Mouse (Mus musculus) forebrain, embryonic 12.5 days (tissue): ENCODE measurements around the gene Thtpa. TPM values are rescaled to one million over a fixed set of nuclear protein-coding genes. Genes with fewer than 3 reads are reported as not detected.
A peak's percentile ranks its signal among the peaks of the same experiment; 100 is the strongest.

Source experiments
- ATAC-seq: fragments of 200-750 bp; cut with Nextera tagmentation; 2 replicates; pipeline ENCODE4 v1.8.0; 2017; ENCODE audit warnings: moderate TSS enrichment; ENCODE audit not compliant: low FRiP score
- H3K27ac ChIP-seq: fragments of 300-500 bp; sonication (generic); 2 replicates; pipeline ENCODE4 v1.5.1; 2016; ENCODE audit warnings: mild to moderate bottlenecking
- H3K27me3 ChIP-seq: fragments of 300-500 bp; sonication (generic); 2 replicates; pipeline ENCODE4 v1.6.1; 2016; ENCODE audit warnings: mild to moderate bottlenecking
- H3K36me3 ChIP-seq: fragments of 300-500 bp; sonication (generic); replicated peaks from 2 replicates; pipeline ENCODE4 v1.6.1; 2016; ENCODE audit warnings: mild to moderate bottlenecking
- H3K4me1 ChIP-seq: fragments of 300-500 bp; sonication (generic); 2 replicates; pipeline ENCODE4 v1.6.1; 2016
- H3K4me2 ChIP-seq: fragments of 300-500 bp; sonication (generic); 2 replicates; pipeline ENCODE4 v1.6.1; 2016; ENCODE audit warnings: mild to moderate bottlenecking, moderate library complexity
- H3K4me3 ChIP-seq: fragments of 300-500 bp; sonication (generic); replicated peaks from 2 replicates; pipeline ENCODE4 v1.5.1; 2016; ENCODE audit warnings: mild to moderate bottlenecking
- H3K9ac ChIP-seq: fragments of 300-500 bp; sonication (generic); 2 replicates; pipeline ENCODE4 v1.6.1; 2016; ENCODE audit warnings: mild to moderate bottlenecking
- H3K9me3 ChIP-seq: fragments of 300-500 bp; sonication (generic); 2 replicates; pipeline ENCODE4 v1.6.1; 2016
- WGBS: fragments of 180-500 bp; shearing (Covaris S2); methylation state at CpG from one replicate; pipeline ENCODE4 v1.1.7; 2016; 5-methylcytosine and 5-hydroxymethylcytosine counted together
- polyA plus RNA-seq: library from polyadenylated mRNA; unstranded; fragments of >200 nt; fragmentation: Nextera tagmentation; extraction: Ambion mirVana; gene quantifications from 2 replicates; pipeline ENCODE4 v1.2.1, GENCODE M21; 2016

Thtpa gene
- polyA plus RNA-seq, result 32.0 and 33.0 TPM in 2 replicates

GRCm38 (mm10) chr14:55094704-55095231 is at the start of gene Thtpa:
Gene Thtpa, plus strand, starts transcription at chr14:55094784.
- Histone ChIP-seq H3K36me3 (0 out of 2 replicates have a peak, but pooled peaks cover 16% of the 10 kb centered on the region), H3K9me3 (no peaks in the 10 kb centered on the region), H3K27ac (peak within 1 kb of the TSS; percentile 67), H3K4me3 (peak within 1 kb of the TSS; percentile 47), H3K9ac (peak within 1 kb of the TSS; percentile 63), H3K4me1 (peaks cover 54% of the 10 kb centered on the region), H3K4me2 (peak within 1 kb of the TSS; percentile 72), H3K27me3 (0 out of 2 replicates have a peak, but pooled peaks cover 3% of the 10 kb centered on the region)
- WGBS, result 2% methylated on average over 30 of the region's 30 CpGs
- ATAC-seq, result peak; percentile 60

GRCm38 (mm10) chr14:55047971-55048531 is 46.5 kb upstream of the Thtpa start:
- no peak overlapping the region for H3K4me2 ChIP-seq
- no peaks in the 10 kb centered on the region for H3K36me3 ChIP-seq
- no peak overlapping the region for H3K27ac ChIP-seq
- no peaks in the 10 kb centered on the region for H3K27me3 ChIP-seq
- no peak overlapping the region for H3K9ac ChIP-seq
- H3K4me1 ChIP-seq, result peaks cover 7% of the 10 kb centered on the region; the same call in 1 of the 2 replicates
- 78% methylated on average over 2 of the region's 2 CpGs for WGBS
- H3K9me3 ChIP-seq, result 0 out of 2 replicates have a peak, but pooled peaks cover 2% of the 10 kb centered on the region
- ATAC-seq, result no peak
- no peak overlapping the region for H3K4me3 ChIP-seq

DNA sequence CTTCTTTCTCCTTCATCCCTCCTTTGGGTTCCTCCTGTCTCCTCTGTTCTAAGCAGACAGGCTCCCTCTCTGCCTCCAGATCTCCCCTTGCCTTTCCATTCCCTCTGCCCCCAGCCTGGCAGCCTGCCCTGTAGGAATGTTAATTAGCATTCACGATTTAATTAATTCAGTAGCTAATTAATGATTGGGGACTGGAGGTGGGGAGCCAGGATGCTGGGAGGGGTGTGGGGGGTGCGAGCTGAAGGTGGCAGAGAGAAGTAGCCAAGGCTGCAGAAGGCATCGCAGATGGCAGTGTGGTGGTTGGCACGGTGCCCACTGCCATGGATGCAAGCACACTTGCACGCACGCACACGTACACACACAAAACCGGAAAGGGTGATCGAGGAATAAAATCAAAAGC is 42.1 kb upstream of the Thtpa start:
- peaks cover 23% of the 10 kb centered on the region; the same call in 1 of the 2 replicates for H3K4me1 ChIP-seq
- WGBS, result 65% methylated on average over 9 of the region's 9 CpGs
- H3K4me2 ChIP-seq, result peak overlapping the region; percentile 32
- no peak overlapping the region for H3K4me3 ChIP-seq
- H3K9me3 ChIP-seq, result 0 out of 2 replicates have a peak, but pooled peaks cover 2% of the 10 kb centered on the region
- no peaks in the 10 kb centered on the region for H3K36me3 ChIP-seq
- H3K27ac ChIP-seq, result peak overlapping the region; percentile 88
- peak; percentile 78 for ATAC-seq
- no peak overlapping the region for H3K9ac ChIP-seq
- peaks cover 2% of the 10 kb centered on the region; the same call in 1 of the 2 replicates for H3K27me3 ChIP-seq

- peaks cover 23% of the 10 kb centered on the region; the same call in 1 of the 2 replicates for H3K4me1 ChIP-seq
- ATAC-seq, result no peak
- H3K4me2 ChIP-seq, result peak overlapping the region; percentile 38
- H3K27me3 ChIP-seq, result peaks cover 2% of the 10 kb centered on the region; the same call in 1 of the 2 replicates
- no peak overlapping the region for H3K4me3 ChIP-seq
- H3K36me3 ChIP-seq, result no peaks in the 10 kb centered on the region
- H3K9ac ChIP-seq, result no peak overlapping the region
- 0 out of 2 replicates have a peak, but pooled peaks cover 2% of the 10 kb centered on the region for H3K9me3 ChIP-seq
- peak overlapping the region; percentile 88 for H3K27ac ChIP-seq
- WGBS, result 67% methylated on average over 4 of the region's 4 CpGs
Measured at GRCm38 (mm10) chr14:55053050-55053449, 41.5 kb upstream of the Thtpa start.

GRCm38 (mm10) chr14:55053708-55054190 is 40.8 kb upstream of the Thtpa start:
- H3K4me3 ChIP-seq, result peak overlapping the region; percentile 17
- H3K4me1 ChIP-seq, result peaks cover 23% of the 10 kb centered on the region; the same call in 1 of the 2 replicates
- 0 out of 2 replicates have a peak, but pooled peaks cover 2% of the 10 kb centered on the region for H3K9me3 ChIP-seq
- peak overlapping the region; percentile 38 for H3K4me2 ChIP-seq
- peaks cover 2% of the 10 kb centered on the region; the same call in 1 of the 2 replicates for H3K27me3 ChIP-seq
- H3K27ac ChIP-seq, result peak overlapping the region; percentile 88
- WGBS, result 73% methylated on average over 17 of the region's 17 CpGs
- H3K36me3 ChIP-seq, result no peaks in the 10 kb centered on the region
- peak; percentile 69 for ATAC-seq
- H3K9ac ChIP-seq, result 0 out of 2 replicates have a peak overlapping the region, but pooled peaks have one; percentile 17

DNA sequence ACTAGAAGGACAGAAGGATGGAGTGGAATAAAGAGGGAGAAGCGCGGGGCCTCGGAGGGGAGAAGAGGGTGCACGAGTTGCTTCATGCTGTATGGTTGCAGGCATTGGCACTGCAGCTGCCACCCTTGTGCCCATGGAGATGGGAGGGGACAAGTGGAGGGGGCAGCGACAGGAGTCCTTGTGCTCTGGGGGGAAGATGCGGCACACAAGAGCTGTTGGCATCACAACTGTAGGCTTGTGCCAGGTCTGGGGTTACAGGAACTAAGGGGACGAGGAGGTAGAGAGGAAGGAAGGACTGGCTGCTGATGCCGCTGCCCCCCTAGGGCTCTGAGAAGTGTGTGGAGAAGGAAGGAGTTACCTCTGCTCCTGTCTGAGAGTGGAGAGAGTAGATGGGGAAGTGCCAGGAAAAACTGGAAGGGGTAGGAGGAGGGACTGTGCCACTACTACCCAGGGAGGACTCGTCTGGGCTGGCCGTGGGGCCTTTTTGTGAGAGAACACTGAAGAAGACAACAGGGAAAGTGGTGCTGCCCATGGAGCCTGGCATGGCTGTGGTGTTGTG is 40.3 kb upstream of the Thtpa start:
- Histone ChIP-seq H3K9me3 (0 out of 2 replicates have a peak, but pooled peaks cover 2% of the 10 kb centered on the region), H3K36me3 (no peaks in the 10 kb centered on the region), H3K27ac (peak overlapping the region; percentile 88), H3K4me1 (peaks cover 23% of the 10 kb centered on the region; the same call in 1 of the 2 replicates), H3K4me2 (peak overlapping the region; percentile 38), H3K27me3 (peaks cover 2% of the 10 kb centered on the region; the same call in 1 of the 2 replicates), H3K4me3 (peak overlapping the region; percentile 17), H3K9ac (0 out of 2 replicates have a peak overlapping the region, but pooled peaks have one; percentile 17)
- WGBS, result 78% methylated on average over 10 of the region's 10 CpGs
- ATAC-seq, result no peak

DNA sequence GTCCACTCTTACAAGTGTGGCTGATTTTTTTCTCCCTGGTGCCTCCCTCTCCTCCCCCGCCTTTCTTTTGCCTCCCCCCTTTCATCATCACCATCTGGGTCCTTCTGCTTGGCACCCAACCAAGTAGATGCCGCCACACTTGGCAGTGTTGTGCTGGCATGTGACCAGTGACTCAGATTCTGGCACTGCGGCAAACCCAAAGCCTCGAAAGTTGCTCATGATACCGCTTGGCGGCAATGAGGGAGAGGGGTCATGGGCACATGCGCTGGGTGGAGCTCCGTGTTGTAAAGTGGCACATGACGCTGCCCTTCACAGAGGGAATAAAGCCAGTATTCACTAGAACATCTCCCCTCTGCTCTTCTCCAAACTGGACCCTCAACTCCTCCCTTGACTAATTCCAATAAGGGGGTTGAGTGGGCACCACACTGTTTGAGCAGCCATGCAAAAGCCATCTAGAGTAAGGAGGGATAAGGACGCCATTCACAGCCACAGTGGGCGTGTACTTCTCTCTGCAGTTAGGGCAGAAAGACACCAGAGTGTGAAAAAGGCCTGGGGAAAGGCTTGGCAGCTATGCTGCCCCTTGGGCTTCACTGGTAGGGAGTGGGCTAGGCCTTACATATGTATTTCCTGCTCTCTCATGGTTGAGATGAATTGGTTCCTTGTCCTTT is 39.3 kb upstream of the Thtpa start:
- Histone ChIP-seq H3K4me1 (peaks cover 30% of the 10 kb centered on the region), H3K9ac (no peak overlapping the region), H3K4me3 (no peak overlapping the region), H3K9me3 (0 out of 2 replicates have a peak, but pooled peaks cover 2% of the 10 kb centered on the region), H3K27ac (peak overlapping the region; percentile 88), H3K36me3 (no peaks in the 10 kb centered on the region), H3K4me2 (peak overlapping the region; percentile 38), H3K27me3 (peaks cover 2% of the 10 kb centered on the region; the same call in 1 of the 2 replicates)
- peak; percentile 31; the same call in 1 of the 2 replicates for ATAC-seq
- WGBS, result 70% methylated on average over 11 of the region's 11 CpGs

DNA sequence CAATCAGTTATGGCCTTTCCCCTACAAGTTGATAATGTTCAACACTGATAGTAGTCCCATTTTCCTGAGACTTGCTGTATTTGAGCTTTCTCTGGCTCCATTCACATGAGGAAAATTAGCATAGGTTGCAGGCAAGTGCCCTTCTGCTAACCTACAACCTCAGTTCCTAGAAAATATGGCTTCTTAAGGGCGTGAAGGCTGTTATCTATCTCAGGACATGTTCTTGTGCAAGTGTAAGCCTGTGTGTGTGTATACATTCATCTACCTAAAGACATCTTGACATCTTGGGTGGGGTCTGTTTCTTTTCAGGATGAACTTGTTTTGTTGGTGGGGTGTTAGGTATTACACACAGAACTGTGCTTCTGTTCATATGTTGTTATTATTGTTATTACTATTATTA is 35.6 kb upstream of the Thtpa start:
- WGBS, result 91% methylated on average over 1 of the region's 1 CpGs
- peaks cover 2% of the 10 kb centered on the region; the same call in 1 of the 2 replicates for H3K27me3 ChIP-seq
- no peak overlapping the region for H3K4me2 ChIP-seq
- ATAC-seq, result no peak
- H3K4me1 ChIP-seq, result peaks cover 50% of the 10 kb centered on the region
- H3K4me3 ChIP-seq, result no peak overlapping the region
- H3K27ac ChIP-seq, result no peak overlapping the region
- no peaks in the 10 kb centered on the region for H3K9me3 ChIP-seq
- H3K9ac ChIP-seq, result no peak overlapping the region
- H3K36me3 ChIP-seq, result peaks cover 16% of the 10 kb centered on the region

GRCm38 (mm10) chr14:55059931-55060330 is 34.7 kb upstream of the Thtpa start:
- no peak overlapping the region for H3K4me2 ChIP-seq
- no peak overlapping the region for H3K9ac ChIP-seq
- peak overlapping the region; percentile 63; the same call in 1 of the 2 replicates for H3K27ac ChIP-seq
- 26% methylated on average over 5 of the region's 5 CpGs for WGBS
- peaks cover 2% of the 10 kb centered on the region; the same call in 1 of the 2 replicates for H3K27me3 ChIP-seq
- peaks cover 42% of the 10 kb centered on the region for H3K4me1 ChIP-seq
- H3K9me3 ChIP-seq, result no peaks in the 10 kb centered on the region
- H3K36me3 ChIP-seq, result peaks cover 25% of the 10 kb centered on the region
- no peak for ATAC-seq
- no peak overlapping the region for H3K4me3 ChIP-seq

DNA sequence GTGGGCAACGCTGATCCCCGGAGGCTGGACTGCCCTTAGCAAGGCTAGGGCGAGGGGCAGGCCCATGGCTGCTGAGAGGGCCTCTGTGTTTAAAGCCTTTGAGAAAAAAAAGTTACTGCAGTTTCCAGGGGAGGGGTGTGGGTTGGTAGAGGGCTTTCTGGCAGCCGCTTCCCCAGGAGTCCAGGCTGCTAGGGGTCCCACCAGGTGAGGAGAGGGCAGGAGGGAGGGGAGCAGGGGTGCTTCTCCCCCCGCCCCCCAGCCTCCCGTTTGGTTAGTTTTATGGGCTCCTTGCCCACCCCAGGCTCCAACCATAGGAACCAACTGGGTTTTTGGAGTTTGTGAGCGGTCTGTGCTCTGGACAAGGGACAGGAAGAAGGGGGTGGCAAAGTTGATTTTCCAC is 32.7 kb upstream of the Thtpa start:
- 45% methylated on average over 7 of the region's 7 CpGs for whole genome bisulfite sequencing
- Histone ChIP-seq H3K4me1 (peaks cover 40% of the 10 kb centered on the region), H3K4me2 (no peak overlapping the region), H3K36me3 (peaks cover 43% of the 10 kb centered on the region), H3K4me3 (no peak overlapping the region), H3K9ac (no peak overlapping the region), H3K27me3 (no peaks in the 10 kb centered on the region), H3K27ac (no peak overlapping the region), H3K9me3 (no peaks in the 10 kb centered on the region)
- ATAC-seq, result no peak

DNA sequence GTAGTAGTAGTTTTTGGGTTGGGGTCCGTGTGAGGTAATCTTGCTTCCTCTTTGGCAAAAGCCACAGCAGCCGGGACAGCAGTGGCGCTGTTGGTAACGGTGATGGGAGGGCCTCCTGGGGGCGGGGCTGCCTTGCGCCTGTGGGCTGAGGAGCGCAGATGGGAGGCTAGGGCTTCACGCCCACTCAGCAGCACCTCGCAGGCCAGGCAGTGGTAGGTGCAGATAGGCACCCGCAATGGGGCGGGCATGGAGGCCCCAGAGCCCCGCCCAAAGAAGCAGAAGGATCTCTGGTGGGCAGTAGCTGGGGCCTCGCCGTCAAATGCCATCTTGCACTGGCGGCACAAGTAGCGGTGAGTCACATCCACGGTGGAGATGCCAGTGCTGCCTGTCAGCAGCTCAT is 32.0 kb upstream of the Thtpa start:
- Histone ChIP-seq H3K27ac (peak overlapping the region; percentile 33), H3K36me3 (peaks cover 51% of the 10 kb centered on the region), H3K4me3 (no peak overlapping the region), H3K9ac (no peak overlapping the region; the same call in 1 of the 2 replicates), H3K4me2 (peak overlapping the region; percentile 9; the same call in 1 of the 2 replicates), H3K9me3 (no peaks in the 10 kb centered on the region), H3K27me3 (no peaks in the 10 kb centered on the region), H3K4me1 (peaks cover 40% of the 10 kb centered on the region)
- ATAC-seq, result peak; percentile 66
- 34% methylated on average over 17 of the region's 17 CpGs for WGBS
